Mouse (Mus musculus) bone marrow, adult 2 months (tissue): ENCODE results near the gene Erp27. TPM values are rescaled to one million over a fixed set of nuclear protein-coding genes. Genes with fewer than 3 reads are reported as not detected.
A peak's percentile ranks its signal among the peaks of the same experiment; 100 is the strongest.

Experiments used
- H3K27ac ChIP-seq: fragments of 200-500 bp; 2 replicates; pipeline ENCODE4 v1.5.1; 2012; ENCODE audit warnings: low read depth, mild to moderate bottlenecking, control low read depth, inconsistent platforms, low read length; ENCODE audit not compliant: control insufficient read depth, poor library complexity, insufficient read depth
- H3K4me1 ChIP-seq: fragments of 200-500 bp; 2 replicates; pipeline ENCODE4 v1.6.1; 2011; ENCODE audit warnings: low read length; ENCODE audit not compliant: control insufficient read depth, insufficient read depth
- H3K4me3 ChIP-seq: fragments of 200-500 bp; replicated peaks from 2 replicates; pipeline ENCODE3; 2011; ENCODE audit warnings: mild to moderate bottlenecking, low read depth, low read length, control low read depth; ENCODE audit not compliant: control insufficient read depth
- CTCF ChIP-seq: fragments of 200-500 bp; IDR thresholded peaks from 2 replicates; pipeline ENCODE4 v1.5.1; 2011; ENCODE audit warnings: low read length, control low read depth; ENCODE audit not compliant: control insufficient read depth, insufficient read depth
- POLR2A ChIP-seq: fragments of 200-500 bp; IDR thresholded peaks from 2 replicates; pipeline ENCODE4 v1.6.1; 2011; ENCODE audit warnings: low read depth, mild to moderate bottlenecking, control low read depth, low read length, borderline replicate concordance; ENCODE audit not compliant: control insufficient read depth
- WGBS: fragments of 180-500 bp; shearing (Covaris S2); methylation state at CpG from one replicate; pipeline ENCODE4 v1.1.7; 2018; 5-methylcytosine and 5-hydroxymethylcytosine counted together
- polyA plus RNA-seq: library from polyadenylated mRNA; stranded (reverse); fragments of >200 nt; gene quantifications from 2 replicates; pipeline ENCODE4 v1.2.4, GENCODE M21; 2011; ENCODE audit warnings: low replicate concordance; ENCODE audit not compliant: missing spikeins, insufficient read depth, insufficient read length

Erp27 gene
- polyA plus RNA-seq, 1 experiment: 11.3 TPM

- Histone ChIP-seq H3K4me1 (peaks cover 2% of the 10 kb centered on the region), H3K27ac (no peak overlapping the region), H3K4me3 (no peak overlapping the region)
- WGBS: 84% methylated on average over 8 of the region's 8 CpGs
- no peak for TF ChIP-seq CTCF
- no peak for TF ChIP-seq POLR2A
These were observed 32.7 kb upstream of the Erp27 start for GRCm38 (mm10) chr6:136954715-136955114.

- 79% methylated on average over 6 of the region's 6 CpGs for WGBS
- TF ChIP-seq CTCF: no peak
- no peak for TF ChIP-seq POLR2A
- Histone ChIP-seq H3K4me3 (no peak overlapping the region), H3K27ac (no peak overlapping the region), H3K4me1 (peaks cover 2% of the 10 kb centered on the region)
These were observed 32.2 kb upstream of the Erp27 start for GRCm38 (mm10) chr6:136954192-136954591.

- Histone ChIP-seq H3K4me1 (peaks cover 3% of the 10 kb centered on the region), H3K27ac (no peak overlapping the region), H3K4me3 (no peak overlapping the region)
- WGBS: 71% methylated on average over 9 of the region's 9 CpGs
- TF ChIP-seq CTCF (no peak), POLR2A (no peak)
These were observed 30.9 kb upstream of the Erp27 start for GRCm38 (mm10) chr6:136952930-136953329.

GRCm38 (mm10) chr6:136950171-136950570 is 28.2 kb upstream of the Erp27 start:
- no peak overlapping the region for H3K4me3 ChIP-seq
- peaks cover 5% of the 10 kb centered on the region for H3K4me1 ChIP-seq
- no peak overlapping the region for H3K27ac ChIP-seq
- TF ChIP-seq POLR2A: no peak
- no peak for TF ChIP-seq CTCF
- 78% methylated on average over 2 of the region's 2 CpGs for WGBS

- TF ChIP-seq POLR2A (no peak), CTCF (no peak)
- 80% methylated on average over 4 of the region's 4 CpGs for WGBS
- Histone ChIP-seq H3K27ac (no peak overlapping the region), H3K4me3 (no peak overlapping the region), H3K4me1 (peaks cover 3% of the 10 kb centered on the region)
These were observed 25.7 kb upstream of the Erp27 start for GRCm38 (mm10) chr6:136947716-136948115.

GRCm38 (mm10) chr6:136946943-136947342 is 25.0 kb upstream of the Erp27 start:
- TF ChIP-seq CTCF: no peak
- TF ChIP-seq POLR2A: no peak
- H3K27ac ChIP-seq: no peak overlapping the region
- 78% methylated on average over 9 of the region's 9 CpGs for WGBS

GRCm38 (mm10) chr6:136946241-136946640 is 24.3 kb upstream of the Erp27 start:
- 25% methylated on average over 5 of the region's 5 CpGs for WGBS
- H3K27ac ChIP-seq: no peak overlapping the region; the same call in 1 of the 2 replicates
- TF ChIP-seq CTCF: no peak
- 0 out of 2 replicates have a peak, but pooled peaks have one; percentile 16 for TF ChIP-seq POLR2A
- no peak overlapping the region for H3K4me3 ChIP-seq
- H3K4me1 ChIP-seq: peaks cover 5% of the 10 kb centered on the region

More at GRCm38 (mm10) chr6:136946943-136947342, 25.0 kb upstream of the Erp27 start:
- no peak overlapping the region for H3K4me3 ChIP-seq
- peaks cover 3% of the 10 kb centered on the region for H3K4me1 ChIP-seq

GRCm38 (mm10) chr6:136944511-136944910 is 22.5 kb upstream of the Erp27 start:
- Histone ChIP-seq H3K4me1 (peaks cover 5% of the 10 kb centered on the region), H3K4me3 (no peak overlapping the region), H3K27ac (peak overlapping the region; percentile 6; the same call in 1 of the 2 replicates)
- WGBS: 28% methylated on average over 8 of the region's 8 CpGs
- no peak for TF ChIP-seq CTCF
- TF ChIP-seq POLR2A: no peak

- Histone ChIP-seq H3K4me3 (no peak overlapping the region), H3K27ac (peak overlapping the region; percentile 5; the same call in 1 of the 2 replicates), H3K4me1 (peaks cover 4% of the 10 kb centered on the region)
- TF ChIP-seq POLR2A (no peak), CTCF (no peak)
These were observed 21.4 kb upstream of the Erp27 start for GRCm38 (mm10) chr6:136943392-136943791.
